Mouse (Mus musculus) stomach, embryonic 14.5 days (tissue): ENCODE data around the gene Mtmr11. TPM values are rescaled to one million over a fixed set of nuclear protein-coding genes. Genes with fewer than 3 reads are reported as not detected.

Experiments used
- ATAC-seq: fragments of 200-750 bp; cut with Nextera tagmentation; 2 replicates; pipeline ENCODE4 v1.8.0; 2017; ENCODE audit warnings: low read depth, moderate TSS enrichment; ENCODE audit not compliant: insufficient number of reproducible peaks, insufficient read depth, low FRiP score
- H3K27ac ChIP-seq: fragments of 300-500 bp; sonication (generic); 2 replicates; pipeline ENCODE4 v1.5.1; 2014; ENCODE audit warnings: mild to moderate bottlenecking, low read length, moderate library complexity, mixed read lengths
- H3K27me3 ChIP-seq: fragments of 300-500 bp; sonication (generic); 2 replicates; pipeline ENCODE4 v1.6.1; 2014; ENCODE audit warnings: low read length, control low read depth, mixed read lengths; ENCODE audit not compliant: control insufficient read depth, insufficient read depth
- H3K36me3 ChIP-seq: fragments of 300-500 bp; sonication (generic); 2 replicates; pipeline ENCODE4 v1.6.1; 2014; ENCODE audit warnings: mild to moderate bottlenecking, control low read depth, low read length, moderate library complexity, mixed read lengths; ENCODE audit not compliant: control insufficient read depth, insufficient read depth
- H3K4me1 ChIP-seq: fragments of 300-500 bp; sonication (generic); 2 replicates; pipeline ENCODE4 v1.6.1; 2014; ENCODE audit warnings: low read length, control low read depth, mixed read lengths; ENCODE audit not compliant: control insufficient read depth, insufficient read depth
- H3K4me2 ChIP-seq: fragments of 300-500 bp; sonication (generic); replicated peaks from 2 replicates; pipeline ENCODE4 v1.6.1; 2014; ENCODE audit warnings: low read depth, low read length, control low read depth
- H3K4me3 ChIP-seq: fragments of 300-500 bp; sonication (generic); 2 replicates; pipeline ENCODE4 v1.5.1; 2014; ENCODE audit warnings: low read depth, low read length, control low read depth
- H3K9ac ChIP-seq: fragments of 300-500 bp; sonication (generic); replicated peaks from 2 replicates; pipeline ENCODE4 v1.6.1; 2014; ENCODE audit warnings: low read depth, mild to moderate bottlenecking, control low read depth, low read length, moderate library complexity, mixed read lengths
- H3K9me3 ChIP-seq: fragments of 300-500 bp; sonication (generic); 2 replicates; pipeline ENCODE4 v1.6.1; 2016; ENCODE audit warnings: low read depth, low read length, control low read depth; ENCODE audit not compliant: control insufficient read depth
- WGBS: fragments of 180-500 bp; shearing (Covaris S2); extraction: QIAGEN DNeasy Blood & Tissue Kit; methylation state at CpG from one replicate; pipeline ENCODE4 v1.1.7; 2014; 5-methylcytosine and 5-hydroxymethylcytosine counted together
- polyA plus RNA-seq: library from polyadenylated mRNA; unstranded; fragments of >200 nt; fragmentation: Nextera tagmentation; extraction: Ambion mirVana; gene quantifications from 2 replicates; pipeline ENCODE4 v1.2.1, GENCODE M21; 2014

Mtmr11 gene
- polyA plus RNA-seq, 1 experiment from 2014 or later: 24.6 TPM

GRCm38 (mm10) chr3:96135011-96135410 lies 26.8 kb upstream of the Mtmr11 start:
- no peak for ATAC-seq
- Histone ChIP-seq H3K27me3 (no peaks in the 10 kb centered on the region), H3K9me3 (no peaks in the 10 kb centered on the region), H3K27ac (no peak overlapping the region), H3K9ac (no peak overlapping the region), H3K36me3 (peaks cover 7% of the 10 kb centered on the region; the same call in 1 of the 2 replicates), H3K4me2 (no peak overlapping the region), H3K4me3 (no peak overlapping the region), H3K4me1 (no peaks in the 10 kb centered on the region)
- WGBS: 60% methylated on average over 3 of the region's 3 CpGs

- H3K27ac ChIP-seq: no peak overlapping the region
Observed at GRCm38 (mm10) chr3:96147950-96148349, 13.9 kb upstream of the Mtmr11 start.

GRCm38 (mm10) chr3:96151836-96152235 lies 10.0 kb upstream of the Mtmr11 start:
- Histone ChIP-seq H3K9ac (no peak overlapping the region), H3K27me3 (no peaks in the 10 kb centered on the region), H3K4me2 (no peak overlapping the region), H3K9me3 (no peaks in the 10 kb centered on the region), H3K4me3 (no peak overlapping the region), H3K4me1 (no peaks in the 10 kb centered on the region), H3K36me3 (peaks cover 46% of the 10 kb centered on the region), H3K27ac (no peak overlapping the region)
- no peak for ATAC-seq
- WGBS: 86% methylated on average over 7 of the region's 7 CpGs

More at GRCm38 (mm10) chr3:96147950-96148349, 13.9 kb upstream of the Mtmr11 start:
- no peaks in the 10 kb centered on the region for H3K4me1 ChIP-seq
- no peak for ATAC-seq
- no peak overlapping the region for H3K4me3 ChIP-seq
- peaks cover 45% of the 10 kb centered on the region for H3K36me3 ChIP-seq
- no peaks in the 10 kb centered on the region for H3K27me3 ChIP-seq
- no peaks in the 10 kb centered on the region for H3K9me3 ChIP-seq
- 18% methylated on average over 5 of the region's 5 CpGs for WGBS
- no peak overlapping the region for H3K9ac ChIP-seq
- H3K4me2 ChIP-seq: no peak overlapping the region

- no peak for ATAC-seq
- Histone ChIP-seq H3K9ac (no peak overlapping the region), H3K27me3 (no peaks in the 10 kb centered on the region), H3K9me3 (no peaks in the 10 kb centered on the region), H3K4me2 (no peak overlapping the region), H3K27ac (no peak overlapping the region), H3K4me3 (no peak overlapping the region), H3K36me3 (peaks cover 46% of the 10 kb centered on the region), H3K4me1 (no peaks in the 10 kb centered on the region)
- WGBS: 92% methylated on average over 5 of the region's 5 CpGs
Observed at GRCm38 (mm10) chr3:96152611-96153010, 9.2 kb upstream of the Mtmr11 start.

- Histone ChIP-seq H3K27ac (no peak overlapping the region), H3K4me2 (no peak overlapping the region), H3K4me1 (peaks cover 9% of the 10 kb centered on the region), H3K9me3 (no peaks in the 10 kb centered on the region), H3K4me3 (no peak overlapping the region), H3K9ac (no peak overlapping the region), H3K27me3 (no peaks in the 10 kb centered on the region), H3K36me3 (peaks cover 44% of the 10 kb centered on the region)
- 80% methylated on average over 8 of the region's 8 CpGs for WGBS
- ATAC-seq: no peak
Observed at GRCm38 (mm10) chr3:96155501-96155900, 6.3 kb upstream of the Mtmr11 start.

- Histone ChIP-seq H3K9ac (no peak overlapping the region), H3K4me1 (peaks cover 21% of the 10 kb centered on the region), H3K9me3 (no peaks in the 10 kb centered on the region), H3K36me3 (peaks cover 4% of the 10 kb centered on the region), H3K27ac (peak overlapping the region; percentile 85), H3K4me3 (no peak overlapping the region), H3K4me2 (peak overlapping the region; percentile 92), H3K27me3 (no peaks in the 10 kb centered on the region)
- ATAC-seq: no peak
- 69% methylated on average over 4 of the region's 4 CpGs for WGBS
Observed at GRCm38 (mm10) chr3:96159820-96160219, 2.0 kb upstream of the Mtmr11 start.

GRCm38 (mm10) chr3:96160222-96160802 lies 1.5 kb upstream of the Mtmr11 start:
- no peaks in the 10 kb centered on the region; the same call in 1 of the 2 replicates for H3K36me3 ChIP-seq
- no peaks in the 10 kb centered on the region for H3K9me3 ChIP-seq
- ATAC-seq: peak; percentile 70
- H3K4me1 ChIP-seq: peaks cover 21% of the 10 kb centered on the region
- peak overlapping the region; percentile 85 for H3K27ac ChIP-seq
- H3K4me2 ChIP-seq: peak overlapping the region; percentile 92
- no peaks in the 10 kb centered on the region for H3K27me3 ChIP-seq
- no peak overlapping the region for H3K9ac ChIP-seq
- H3K4me3 ChIP-seq: peak overlapping the region; percentile 49; the same call in 1 of the 2 replicates
- 32% methylated on average over 4 of the region's 4 CpGs for WGBS

GRCm38 (mm10) chr3:96160803-96161516 lies 844 bp upstream of the Mtmr11 start:
- Histone ChIP-seq H3K36me3 (no peaks in the 10 kb centered on the region), H3K4me2 (peak overlapping the region; percentile 92), H3K4me1 (peaks cover 21% of the 10 kb centered on the region), H3K27ac (peak overlapping the region; percentile 85), H3K4me3 (peak overlapping the region; percentile 49), H3K9me3 (no peaks in the 10 kb centered on the region), H3K27me3 (no peaks in the 10 kb centered on the region), H3K9ac (peak overlapping the region; percentile 55)
- under 1% methylated on average over 12 of the region's 12 CpGs for WGBS
- peak; percentile 82 for ATAC-seq
